ENCODE assay signal across 8 mouse cellular contexts in genomic region chr11:102299839-102300238, GRCm38 (mm10). TPM values are rescaled to one million over a fixed set of nuclear protein-coding genes. Genes with fewer than 3 reads are reported as not detected.
A peak's percentile ranks its signal among the peaks of the same experiment; 100 is the strongest.
DNase-seq lines count a peak whose midpoint lies in the region; ATAC-seq and TF ChIP-seq lines count a peak whose summit lies in the region.
"Had no signal": no experiment of that assay in that cellular context is flagged by ENCODE, and none has a peak within 500 bp of the region (broad histone marks: within the 10 kb centered on the region; RNA-seq: fewer than 3 reads in every experiment).

No protein-coding gene starts in this region.

- ATAC-seq in kidney, embryonic 16.5 days (ENCODE audit: low FRiP score, low TSS enrichment), result no peak

- no peak overlapping the region for H3K4me2 ChIP-seq in kidney, embryonic 16.5 days (replicated peaks; ENCODE audit: low read depth, low read length)
- H3K4me2 ChIP-seq: midbrain, embryonic 12.5 days had no signal

- H3K27me3 ChIP-seq in kidney, embryonic 16.5 days (ENCODE audit: insufficient read depth, low read length), result no peaks in the 10 kb centered on the region
- H3K27me3 ChIP-seq in E14TG2a.4 (ENCODE audit: insufficient read depth, low read length), result no peaks in the 10 kb centered on the region
- H3K27me3 ChIP-seq: midbrain, embryonic 12.5 days had no signal

- no peaks in the 10 kb centered on the region for H3K36me3 ChIP-seq in kidney, embryonic 16.5 days (ENCODE audit: insufficient read depth, low read length)
- peaks cover 6% of the 10 kb centered on the region for H3K36me3 ChIP-seq in E14TG2a.4 (ENCODE audit: insufficient read depth, low read length)
- H3K36me3 ChIP-seq: midbrain, embryonic 12.5 days had no signal

- H3K9me3 ChIP-seq in kidney, embryonic 16.5 days (ENCODE audit: low read length), result no peaks in the 10 kb centered on the region
- H3K9me3 ChIP-seq in E14TG2a.4 (ENCODE audit: low read length), result no peaks in the 10 kb centered on the region
- H3K9me3 ChIP-seq: midbrain, embryonic 12.5 days had no signal

- peaks cover 17% of the 10 kb centered on the region for H3K4me1 ChIP-seq in kidney, embryonic 16.5 days (ENCODE audit: insufficient read depth, low read length)
- H3K4me1 ChIP-seq in E14TG2a.4 (replicated peaks; ENCODE audit: low read depth, low read length), result peaks cover 47% of the 10 kb centered on the region

- no peak overlapping the region for H3K9ac ChIP-seq in kidney, embryonic 16.5 days (replicated peaks; ENCODE audit: low read length)
- H3K9ac ChIP-seq: midbrain, embryonic 12.5 days had no signal

- WGBS in kidney, embryonic 16.5 days, result 11% methylated on average over 1 of the region's 1 CpGs

- DNase-seq in kidney, adult 18-20 months, result peak; percentile 61
- DNase-seq in T-cell, adult 2 months (ENCODE audit: low spot score), result peak; percentile 68
- peak; percentile 92 for DNase-seq in induced T-regulatory cell, adult 2 months (ENCODE audit: low read depth)
- DNase-seq in retina, embryonic 14.5 days (ENCODE audit: low spot score), result peak; percentile 79
- no peak for DNase-seq in urinary bladder, postnatal 10 days (ENCODE audit: low spot score)

- no peak overlapping the region for H3K27ac ChIP-seq in kidney, embryonic 16.5 days (ENCODE audit: low read length)
- H3K27ac ChIP-seq: midbrain, embryonic 12.5 days had no signal

- no peak overlapping the region for H3K4me3 ChIP-seq in kidney, embryonic 16.5 days (ENCODE audit: low read length)
- no peak overlapping the region for H3K4me3 ChIP-seq in E14TG2a.4 (replicated peaks; ENCODE audit: low read length)
- H3K4me3 ChIP-seq: midbrain, embryonic 12.5 days had no signal

- peak; percentile 98 for TF ChIP-seq CTCF in E14TG2a.4 (conservative IDR thresholded peaks at IDR 0.05; ENCODE audit: low read length)

RNA-seq across cellular contexts. Expression of gene Atxn7l3, which starts 3.4 kb away (rescaled TPM):
- 12.4 and 13.3 TPM in 2 replicates for polyA plus RNA-seq in kidney, embryonic 16.5 days (2015; fragmentation: Nextera tagmentation; extraction: Ambion mirVana)

RNA-seq across cellular contexts. Expression of gene Tmub2, which starts 15.1 kb away (rescaled TPM):
- 64.4 and 66.7 TPM in 2 replicates for polyA plus RNA-seq in kidney, embryonic 16.5 days (2015; fragmentation: Nextera tagmentation; extraction: Ambion mirVana)

RNA-seq across cellular contexts. Expression of gene Ubtf, which starts 19.7 kb away (rescaled TPM):
- polyA plus RNA-seq in kidney, embryonic 16.5 days (2015; fragmentation: Nextera tagmentation; extraction: Ambion mirVana), result 94.7 and 97.3 TPM in 2 replicates

RNA-seq across cellular contexts. Expression of gene Asb16, which starts 31.3 kb away (rescaled TPM):
- polyA plus RNA-seq in kidney, embryonic 16.5 days (2015; fragmentation: Nextera tagmentation; extraction: Ambion mirVana), result not detected in 2 replicates
- polyA plus RNA-seq: midbrain, embryonic 12.5 days had no signal

RNA-seq across cellular contexts. Expression of gene BC030867, which starts 51.2 kb away (rescaled TPM):
- 21.2 and 24.6 TPM in 2 replicates for polyA plus RNA-seq in kidney, embryonic 16.5 days (2015; fragmentation: Nextera tagmentation; extraction: Ambion mirVana)
